Mouse (Mus musculus) forebrain, postnatal 0 days (tissue): ENCODE measurements at regions not wholly inside any gene's neighbourhood (a gene's known extent, or its start where the extent isn't known, plus 50 kb on each side); places are given as distances from the start of the nearest gene placed in this dataset.
A peak's percentile ranks its signal among the peaks of the same experiment; 100 is the strongest.

Experiments used
- ATAC-seq: fragments of 200-750 bp; cut with Nextera tagmentation; 2 replicates; pipeline ENCODE4 v1.8.0; 2017; ENCODE audit warnings: mild to moderate bottlenecking, moderate library complexity
- DNase-seq: peaks from one replicate; pipeline ENCODE4 v3.0.0-alpha.2; 2015
- H3K27ac ChIP-seq: fragments of 300-500 bp; sonication (generic); 2 replicates; pipeline ENCODE4 v1.5.1; 2014; ENCODE audit warnings: low read depth, mild to moderate bottlenecking, antibody characterized with exemption, low read length, moderate library complexity, mixed read lengths
- H3K27me3 ChIP-seq: fragments of 300-500 bp; sonication (generic); 2 replicates; pipeline ENCODE4 v1.6.1; 2014; ENCODE audit warnings: mild to moderate bottlenecking, low read length, mixed read lengths; ENCODE audit not compliant: insufficient read depth
- H3K36me3 ChIP-seq: fragments of 300-500 bp; sonication (generic); 2 replicates; pipeline ENCODE4 v1.6.1; 2014; ENCODE audit warnings: mild to moderate bottlenecking, moderate library complexity; ENCODE audit not compliant: insufficient read depth
- H3K4me1 ChIP-seq: fragments of 300-500 bp; sonication (generic); 2 replicates; pipeline ENCODE4 v1.6.1; 2014; ENCODE audit warnings: antibody characterized with exemption; ENCODE audit not compliant: insufficient read depth
- H3K4me2 ChIP-seq: fragments of 300-500 bp; sonication (generic); 2 replicates; pipeline ENCODE4 v1.6.1; 2014; ENCODE audit warnings: low read depth, mild to moderate bottlenecking, moderate library complexity
- H3K4me3 ChIP-seq: fragments of 300-500 bp; sonication (generic); 2 replicates; pipeline ENCODE4 v1.5.1; 2014; ENCODE audit warnings: low read depth, low read length, mixed read lengths
- H3K9ac ChIP-seq: fragments of 300-500 bp; sonication (generic); 2 replicates; pipeline ENCODE4 v1.6.1; 2014; ENCODE audit warnings: mild to moderate bottlenecking
- H3K9me3 ChIP-seq: fragments of 300-500 bp; sonication (generic); 2 replicates; pipeline ENCODE4 v1.6.1; 2016; ENCODE audit warnings: low read length
- CTCF ChIP-seq: sonication (generic); IDR thresholded peaks from 2 replicates; pipeline ENCODE4 v1.5.1; 2016; ENCODE audit warnings: antibody characterized with exemption, control low read depth, low read depth
- WGBS: fragments of 180-500 bp; shearing (Covaris S2); extraction: QIAGEN DNeasy Blood & Tissue Kit; methylation state at CpG from one replicate; pipeline ENCODE4 v1.1.7; 2014; 5-methylcytosine and 5-hydroxymethylcytosine counted together

- no peaks in the 10 kb centered on the region for H3K9me3 ChIP-seq
- H3K27ac ChIP-seq: no peak overlapping the region
- no peak for DNase-seq
- H3K9ac ChIP-seq: no peak overlapping the region
- H3K36me3 ChIP-seq: no peaks in the 10 kb centered on the region
- 0 out of 2 replicates have a peak, but pooled peaks cover 6% of the 10 kb centered on the region for H3K4me1 ChIP-seq
- WGBS: 50% methylated on average over 10 of the region's 10 CpGs
- no peak for TF ChIP-seq CTCF
- no peak for ATAC-seq
- no peak overlapping the region for H3K4me3 ChIP-seq
- H3K4me2 ChIP-seq: no peak overlapping the region
- H3K27me3 ChIP-seq: 0 out of 2 replicates have a peak, but pooled peaks cover 5% of the 10 kb centered on the region
Observed at GRCm38 (mm10) chr6:31321902-31322301, 76.6 kb upstream of the Mkln1 start.

- no peaks in the 10 kb centered on the region for H3K36me3 ChIP-seq
- 0 out of 2 replicates have a peak, but pooled peaks cover 6% of the 10 kb centered on the region for H3K4me1 ChIP-seq
- DNase-seq (no peak), ATAC-seq (no peak)
- no peaks in the 10 kb centered on the region for H3K9me3 ChIP-seq
- no peak overlapping the region for H3K27ac ChIP-seq
- no peak overlapping the region for H3K4me2 ChIP-seq
- no peak for TF ChIP-seq CTCF
- 67% methylated on average over 9 of the region's 9 CpGs for WGBS
- H3K9ac ChIP-seq: no peak overlapping the region
- no peak overlapping the region for H3K4me3 ChIP-seq
- 0 out of 2 replicates have a peak, but pooled peaks cover 5% of the 10 kb centered on the region for H3K27me3 ChIP-seq
Observed at GRCm38 (mm10) chr6:31323228-31324190, 75.0 kb upstream of the Mkln1 start.

- no peaks in the 10 kb centered on the region for H3K9me3 ChIP-seq
- 24% methylated on average over 6 of the region's 6 CpGs for WGBS
- DNase-seq: peak; percentile 50
- H3K27me3 ChIP-seq: no peaks in the 10 kb centered on the region
- H3K27ac ChIP-seq: peak overlapping the region; percentile 40
- H3K9ac ChIP-seq: no peak overlapping the region
- no peak for TF ChIP-seq CTCF
- peak; percentile 84 for ATAC-seq
- 0 out of 2 replicates have a peak, but pooled peaks cover 6% of the 10 kb centered on the region for H3K4me1 ChIP-seq
- H3K4me2 ChIP-seq: no peak overlapping the region
- H3K36me3 ChIP-seq: no peaks in the 10 kb centered on the region
- H3K4me3 ChIP-seq: no peak overlapping the region
Observed at GRCm38 (mm10) chr6:31324717-31325116, 73.8 kb upstream of the Mkln1 start.

- DNase-seq: no peak
- no peak for ATAC-seq
- WGBS: 67% methylated on average over 1 of the region's 1 CpGs
- Histone ChIP-seq H3K9me3 (no peaks in the 10 kb centered on the region), H3K4me1 (0 out of 2 replicates have a peak, but pooled peaks cover 6% of the 10 kb centered on the region), H3K27ac (no peak overlapping the region), H3K9ac (no peak overlapping the region), H3K36me3 (no peaks in the 10 kb centered on the region), H3K4me2 (no peak overlapping the region), H3K27me3 (no peaks in the 10 kb centered on the region), H3K4me3 (no peak overlapping the region)
- TF ChIP-seq CTCF: no peak
Observed at GRCm38 (mm10) chr6:31325621-31326020, 72.9 kb upstream of the Mkln1 start.

GRCm38 (mm10) chr6:31330327-31330726 lies 68.2 kb upstream of the Mkln1 start:
- DNase-seq (no peak), ATAC-seq (no peak)
- Histone ChIP-seq H3K27me3 (no peaks in the 10 kb centered on the region), H3K4me3 (no peak overlapping the region), H3K9me3 (no peaks in the 10 kb centered on the region), H3K9ac (no peak overlapping the region), H3K36me3 (no peaks in the 10 kb centered on the region), H3K4me2 (no peak overlapping the region), H3K27ac (no peak overlapping the region), H3K4me1 (no peaks in the 10 kb centered on the region)
- no peak for TF ChIP-seq CTCF
- WGBS: 54% methylated on average over 7 of the region's 7 CpGs

- WGBS: 53% methylated on average over 3 of the region's 3 CpGs
- H3K27me3 ChIP-seq: no peaks in the 10 kb centered on the region
- H3K9ac ChIP-seq: no peak overlapping the region
- ATAC-seq: peak; percentile 51; the same call in 1 of the 2 replicates
- no peaks in the 10 kb centered on the region for H3K9me3 ChIP-seq
- no peaks in the 10 kb centered on the region for H3K4me1 ChIP-seq
- no peaks in the 10 kb centered on the region for H3K36me3 ChIP-seq
- no peak overlapping the region for H3K4me2 ChIP-seq
- no peak overlapping the region for H3K4me3 ChIP-seq
- no peak for TF ChIP-seq CTCF
- no peak overlapping the region for H3K27ac ChIP-seq
- peak; percentile 18 for DNase-seq
Observed at GRCm38 (mm10) chr6:31330868-31331267, 67.7 kb upstream of the Mkln1 start.

GRCm38 (mm10) chr6:31332254-31332653 lies 66.3 kb upstream of the Mkln1 start:
- H3K9ac ChIP-seq: no peak overlapping the region
- no peak overlapping the region for H3K4me3 ChIP-seq
- no peaks in the 10 kb centered on the region for H3K36me3 ChIP-seq
- 61% methylated on average over 6 of the region's 6 CpGs for WGBS
- no peaks in the 10 kb centered on the region for H3K27me3 ChIP-seq
- no peak overlapping the region for H3K27ac ChIP-seq
- no peak overlapping the region for H3K4me2 ChIP-seq
- H3K4me1 ChIP-seq: no peaks in the 10 kb centered on the region
- no peak for TF ChIP-seq CTCF
- DNase-seq (no peak), ATAC-seq (no peak)
- no peaks in the 10 kb centered on the region for H3K9me3 ChIP-seq
